16 mouse cellular contexts compared by ENCODE assay signal in the genomic region with DNA sequence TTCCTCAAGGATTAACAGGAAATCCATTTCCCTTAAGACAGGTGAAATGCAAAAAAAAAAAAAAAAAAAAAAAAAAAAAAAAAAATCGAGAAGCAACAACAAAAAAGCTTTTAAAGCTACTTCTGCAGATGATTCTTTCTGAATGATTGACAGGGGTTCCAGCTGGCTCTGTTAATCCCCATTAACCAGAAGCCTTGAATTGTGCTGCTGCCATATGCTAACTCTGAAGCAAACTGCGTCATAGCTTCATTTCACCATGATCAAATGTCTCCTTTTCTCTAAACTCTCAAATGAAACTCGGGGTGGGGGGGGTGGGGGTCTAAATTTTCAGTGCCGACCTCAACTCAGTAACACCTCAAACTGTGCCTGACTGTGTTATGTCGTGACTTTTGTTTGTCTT.
"Had no signal": no experiment of that assay in that cellular context is flagged by ENCODE, and none has a peak within 500 bp of the region (broad histone marks: within the 10 kb centered on the region; RNA-seq: fewer than 3 reads in every experiment).

No protein-coding gene starts in this region.

- H3K9me3 ChIP-seq: limb, embryonic 12.5 days; limb, embryonic 15.5 days had no signal

- ATAC-seq: liver, postnatal 0 days; lung, postnatal 0 days had no signal

- DNase-seq: kidney, adult 2 months; kidney, postnatal 25 days; left cerebral cortex, postnatal 4 days; liver, postnatal 0 days; lung, embryonic 14.5 days; midbrain, embryonic 14.5 days; thymus, adult 18-20 months; thymus, postnatal 36 days had no signal

- H3K36me3 ChIP-seq: limb, embryonic 12.5 days; limb, embryonic 15.5 days had no signal

- H3K4me3 ChIP-seq: layer of hippocampus, adult 2 months; limb, embryonic 12.5 days; limb, embryonic 15.5 days had no signal

- H3K27me3 ChIP-seq: limb, embryonic 12.5 days; limb, embryonic 15.5 days had no signal

- H3K4me1 ChIP-seq: limb, embryonic 12.5 days; limb, embryonic 15.5 days had no signal

- H3K27ac ChIP-seq: kidney, postnatal 0 days; limb, embryonic 12.5 days; limb, embryonic 15.5 days; liver, embryonic 14.5 days; macrophage had no signal

- H3K4me2 ChIP-seq: limb, embryonic 12.5 days; limb, embryonic 15.5 days; liver, embryonic 11.5 days; lung, embryonic 14.5 days had no signal

- H3K9ac ChIP-seq: limb, embryonic 12.5 days; limb, embryonic 15.5 days; liver, embryonic 14.5 days; liver, postnatal 0 days; lung, embryonic 14.5 days had no signal
